Comparison of ENCODE assay signal across 10 mouse cellular contexts in the genomic region with DNA sequence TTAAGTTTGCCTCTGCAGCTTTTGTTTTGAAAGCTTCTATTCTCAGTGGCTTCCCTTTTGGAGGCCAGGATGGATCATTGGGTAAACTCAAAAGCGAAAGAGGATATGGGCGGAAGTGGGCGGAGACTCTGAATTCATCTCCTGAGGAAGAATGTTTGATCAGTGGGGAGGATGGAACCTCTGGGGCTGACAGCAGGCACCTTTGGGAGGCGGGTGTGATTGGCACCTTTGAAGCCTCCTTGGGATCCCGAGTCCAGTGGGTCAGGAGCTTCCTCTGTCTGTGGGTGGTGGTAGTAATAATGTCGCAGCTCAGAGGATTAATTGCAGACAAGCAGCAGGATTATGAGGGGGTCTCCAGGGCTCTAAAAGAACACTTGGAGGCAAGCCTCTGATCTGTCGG.
DNase-seq lines count a peak whose midpoint lies in the region; ATAC-seq and TF ChIP-seq lines count a peak whose summit lies in the region.
"Had no signal": no experiment of that assay in that cellular context is flagged by ENCODE, and none has a peak within 500 bp of the region (broad histone marks: within the 10 kb centered on the region; RNA-seq: fewer than 3 reads in every experiment).

No protein-coding gene starts in this region.

- H3K36me3 ChIP-seq in forebrain, embryonic 10.5 days (replicated peaks): no peaks in the 10 kb centered on the region
- H3K36me3 ChIP-seq in forebrain, embryonic 15.5 days: no peaks in the 10 kb centered on the region
- H3K36me3 ChIP-seq in lung, postnatal 0 days (ENCODE audit: insufficient read depth, low read length): no peaks in the 10 kb centered on the region
- H3K36me3 ChIP-seq: liver, embryonic 13.5 days had no signal

- H3K4me2 ChIP-seq in forebrain, embryonic 15.5 days (replicated peaks): no peak overlapping the region
- H3K4me2 ChIP-seq in lung, postnatal 0 days (replicated peaks; ENCODE audit: low read depth, low read length): 0 out of 2 replicates have a peak overlapping the region, but pooled peaks have one; percentile 17
- H3K4me2 ChIP-seq: liver, embryonic 13.5 days had no signal

- H3K4me1 ChIP-seq in forebrain, embryonic 10.5 days: peaks cover 69% of the 10 kb centered on the region
- H3K4me1 ChIP-seq in forebrain, embryonic 15.5 days: peaks cover 7% of the 10 kb centered on the region
- 0 out of 2 replicates have a peak, but pooled peaks cover 8% of the 10 kb centered on the region for H3K4me1 ChIP-seq in lung, postnatal 0 days (ENCODE audit: insufficient read depth, low read depth, low read length)

- no peak for ATAC-seq in forebrain, embryonic 15.5 days (replicated peaks)
- no peak for ATAC-seq in lung, postnatal 0 days

- WGBS in forebrain, embryonic 10.5 days: 7% methylated on average over 7 of the region's 7 CpGs
- 7% methylated on average over 7 of the region's 7 CpGs for WGBS in forebrain, embryonic 15.5 days
- WGBS in lung, postnatal 0 days: 35% methylated on average over 7 of the region's 7 CpGs

- TF ChIP-seq EP300 in lung, postnatal 0 days (IDR thresholded peaks at IDR 0.05): no peak

- DNase-seq in forebrain, embryonic 10.5 days (ENCODE audit: extremely low spot score, low spot score): peak; percentile 61
- peak; percentile 40 for DNase-seq in urinary bladder, postnatal 14 days (ENCODE audit: low spot score)
- no peak for DNase-seq in urinary bladder, postnatal 10 days (ENCODE audit: low spot score)
- DNase-seq in lung, postnatal 0 days (ENCODE audit: low spot score): no peak
- DNase-seq in yolk sac, embryonic 10.5 days (ENCODE audit: low spot score): peak; percentile 27
- no peak for DNase-seq in adrenal gland, postnatal 36 days
- no peak for DNase-seq in thymus, postnatal 25 days
- DNase-seq: adrenal gland, adult 2 months; liver, embryonic 13.5 days had no signal

- no peak overlapping the region for H3K9ac ChIP-seq in forebrain, embryonic 15.5 days (replicated peaks)
- no peak overlapping the region for H3K9ac ChIP-seq in lung, postnatal 0 days (replicated peaks; ENCODE audit: low read depth)
- H3K9ac ChIP-seq: liver, embryonic 13.5 days had no signal

- H3K27ac ChIP-seq in forebrain, embryonic 10.5 days: no peak overlapping the region
- no peak overlapping the region for H3K27ac ChIP-seq in forebrain, embryonic 15.5 days (replicated peaks)
- no peak overlapping the region for H3K27ac ChIP-seq in lung, postnatal 0 days (ENCODE audit: low read length)
- H3K27ac ChIP-seq: liver, embryonic 13.5 days had no signal

- H3K27me3 ChIP-seq in forebrain, embryonic 10.5 days (ENCODE audit: poor library complexity, severe bottlenecking): peaks cover 69% of the 10 kb centered on the region
- H3K27me3 ChIP-seq in forebrain, embryonic 15.5 days: peaks cover 13% of the 10 kb centered on the region
- no peaks in the 10 kb centered on the region for H3K27me3 ChIP-seq in lung, postnatal 0 days (replicated peaks; ENCODE audit: insufficient read depth, low read length)
- H3K27me3 ChIP-seq: liver, embryonic 13.5 days had no signal

- TF ChIP-seq CTCF in lung, postnatal 0 days (IDR thresholded peaks at IDR 0.05): no peak

- no peaks in the 10 kb centered on the region for H3K9me3 ChIP-seq in forebrain, embryonic 10.5 days
- H3K9me3 ChIP-seq in forebrain, embryonic 15.5 days: no peaks in the 10 kb centered on the region
- no peaks in the 10 kb centered on the region for H3K9me3 ChIP-seq in lung, postnatal 0 days (ENCODE audit: low read length)
- H3K9me3 ChIP-seq: liver, embryonic 13.5 days had no signal

- peak overlapping the region; percentile 24; the same call in 1 of the 2 replicates for H3K4me3 ChIP-seq in forebrain, embryonic 10.5 days
- no peak overlapping the region for H3K4me3 ChIP-seq in forebrain, embryonic 15.5 days
- no peak overlapping the region for H3K4me3 ChIP-seq in lung, postnatal 0 days (ENCODE audit: low read depth, low read length)
- H3K4me3 ChIP-seq: liver, embryonic 13.5 days had no signal

Comparison
In these comparisons a context has a peak if more than half of its experiments do, and no peak if none do; other contexts are left out.
1. DNase-seq: peak in forebrain, embryonic 10.5 days (single experiment), urinary bladder, postnatal 14 days (single experiment) and yolk sac, embryonic 10.5 days (single experiment); none in urinary bladder, postnatal 10 days (single experiment), lung, postnatal 0 days (single experiment), adrenal gland, postnatal 36 days (0 of 2) and thymus, postnatal 25 days (single experiment).